Mouse (Mus musculus) neural tube, embryonic 15.5 days (tissue): Measurements from ENCODE around the gene 2310007B03Rik. TPM values are rescaled to one million over a fixed set of nuclear protein-coding genes. Genes with fewer than 3 reads are reported as not detected.
"Not testable (repeated sequence)": the region's sequence is repeated elsewhere in the genome, so short reads cannot be mapped to it uniquely, and the experiment has no call there.

ENCODE experiments used
- ATAC-seq: fragments of 200-750 bp; cut with Nextera tagmentation; 2 replicates; pipeline ENCODE4 v1.8.0; 2017; ENCODE audit warnings: mild to moderate bottlenecking, moderate TSS enrichment, moderate library complexity; ENCODE audit not compliant: low FRiP score
- H3K27ac ChIP-seq: fragments of 300-500 bp; sonication (generic); replicated peaks from 2 replicates; pipeline ENCODE4 v1.5.1; 2015; ENCODE audit warnings: mild to moderate bottlenecking, inconsistent platforms
- H3K27me3 ChIP-seq: fragments of 300-500 bp; sonication (generic); replicated peaks from 2 replicates; pipeline ENCODE4 v1.6.1; 2015; ENCODE audit warnings: inconsistent platforms
- H3K36me3 ChIP-seq: fragments of 300-500 bp; sonication (generic); 2 replicates; pipeline ENCODE4 v1.6.1; 2015; ENCODE audit warnings: inconsistent platforms
- H3K4me1 ChIP-seq: fragments of 300-500 bp; sonication (generic); 2 replicates; pipeline ENCODE4 v1.6.1; 2015; ENCODE audit warnings: inconsistent platforms
- H3K4me2 ChIP-seq: fragments of 300-500 bp; sonication (generic); 2 replicates; pipeline ENCODE4 v1.6.1; 2015; ENCODE audit warnings: inconsistent platforms, mild to moderate bottlenecking, moderate library complexity
- H3K4me3 ChIP-seq: fragments of 300-500 bp; sonication (generic); replicated peaks from 2 replicates; pipeline ENCODE4 v1.5.1; 2015; ENCODE audit warnings: mild to moderate bottlenecking, inconsistent platforms
- H3K9ac ChIP-seq: fragments of 300-500 bp; sonication (generic); replicated peaks from 2 replicates; pipeline ENCODE4 v1.6.1; 2015; ENCODE audit warnings: mild to moderate bottlenecking, inconsistent platforms
- H3K9me3 ChIP-seq: fragments of 300-500 bp; sonication (generic); replicated peaks from 2 replicates; pipeline ENCODE4 v1.6.1; 2016; ENCODE audit warnings: inconsistent platforms
- WGBS: fragments of 180-500 bp; shearing (Covaris S2); methylation state at CpG from one replicate; pipeline ENCODE4 v1.1.7; 2015; ENCODE audit warnings: mixed read lengths; 5-methylcytosine and 5-hydroxymethylcytosine counted together
- polyA plus RNA-seq: library from polyadenylated mRNA; unstranded; fragments of >200 nt; fragmentation: Nextera tagmentation; extraction: Ambion mirVana; gene quantifications from 2 replicates; pipeline ENCODE4 v1.2.1, GENCODE M21; 2015

2310007B03Rik gene
- 0.10 and 0.75 TPM in 2 replicates for polyA plus RNA-seq

DNA sequence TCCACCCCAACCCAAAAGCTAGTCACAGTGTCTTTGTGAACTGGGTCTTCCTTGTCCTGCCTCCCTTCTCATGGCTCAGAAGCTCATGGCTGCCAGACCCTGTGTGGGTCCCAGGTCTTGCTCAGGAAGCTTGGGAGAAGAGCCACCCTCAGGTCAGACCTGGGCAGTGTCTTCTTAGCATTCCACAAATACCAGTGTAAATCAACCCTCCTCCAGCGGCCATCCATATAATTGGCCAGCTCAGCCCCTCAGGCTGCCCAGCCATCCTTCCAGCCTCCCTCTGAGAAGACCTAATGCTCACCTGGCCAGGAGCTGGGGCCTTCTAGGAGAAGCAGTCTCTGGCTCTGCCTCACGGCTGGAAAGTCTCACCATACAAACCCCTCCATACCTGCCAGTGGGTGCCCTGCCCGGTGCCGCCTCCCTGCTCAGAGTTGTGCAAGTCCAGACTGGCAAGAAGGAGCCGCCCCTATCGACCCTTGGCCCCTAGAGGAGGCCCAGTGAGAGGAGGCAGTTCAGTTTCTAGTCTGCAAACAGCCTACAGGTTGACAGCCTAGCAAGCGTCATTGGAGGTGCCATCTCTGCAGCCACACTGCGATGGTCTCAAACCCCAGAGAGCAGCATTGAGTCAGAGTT is at the start of gene 2310007B03Rik:
Gene 2310007B03Rik (minus strand): TSS at position 448 of the 633 bp plus-strand sequence.
- H3K4me2 ChIP-seq: no peak within 1 kb of the TSS
- no peaks in the 10 kb centered on the region for H3K9me3 ChIP-seq
- no peak within 1 kb of the TSS for H3K27ac ChIP-seq
- no peaks in the 10 kb centered on the region for H3K36me3 ChIP-seq
- H3K9ac ChIP-seq: no peak within 1 kb of the TSS
- no peak within 1 kb of the TSS for H3K4me3 ChIP-seq
- H3K4me1 ChIP-seq: no peaks in the 10 kb centered on the region
- H3K27me3 ChIP-seq: no peaks in the 10 kb centered on the region
- ATAC-seq: no peak
- WGBS: 82% methylated on average over 8 of the region's 8 CpGs

DNA sequence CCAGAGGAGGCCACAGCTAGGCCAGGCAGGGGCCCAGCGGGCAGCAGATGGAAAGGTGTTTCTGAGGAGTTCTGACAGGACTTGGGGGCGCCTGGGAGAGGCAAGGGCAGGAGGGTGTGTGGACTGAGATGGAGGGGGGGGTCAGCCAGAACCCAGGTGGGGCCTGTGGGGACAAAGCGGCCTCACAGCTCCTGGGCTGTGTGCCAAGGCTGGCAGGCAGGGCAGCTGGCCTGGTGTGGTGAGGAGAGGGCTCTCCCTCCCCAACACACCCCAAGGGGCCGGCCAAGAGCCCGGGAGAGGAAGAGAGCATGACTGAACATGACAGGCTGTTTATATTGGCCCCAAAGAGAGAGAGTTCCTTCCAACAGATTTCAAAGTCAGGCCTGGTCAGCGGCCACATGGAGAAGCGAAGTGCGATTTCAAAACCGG is 49.5 kb upstream of the 2310007B03Rik start:
- peak overlapping the region; percentile 63 for H3K27ac ChIP-seq
- no peak overlapping the region for H3K4me3 ChIP-seq
- no peak overlapping the region for H3K4me2 ChIP-seq
- no peaks in the 10 kb centered on the region for H3K9me3 ChIP-seq
- no peak overlapping the region for H3K9ac ChIP-seq
- 38% methylated on average over 9 of the region's 9 CpGs for WGBS
- H3K27me3 ChIP-seq: no peaks in the 10 kb centered on the region
- peaks cover 33% of the 10 kb centered on the region for H3K4me1 ChIP-seq
- ATAC-seq: peak; percentile 40
- H3K36me3 ChIP-seq: no peaks in the 10 kb centered on the region

DNA sequence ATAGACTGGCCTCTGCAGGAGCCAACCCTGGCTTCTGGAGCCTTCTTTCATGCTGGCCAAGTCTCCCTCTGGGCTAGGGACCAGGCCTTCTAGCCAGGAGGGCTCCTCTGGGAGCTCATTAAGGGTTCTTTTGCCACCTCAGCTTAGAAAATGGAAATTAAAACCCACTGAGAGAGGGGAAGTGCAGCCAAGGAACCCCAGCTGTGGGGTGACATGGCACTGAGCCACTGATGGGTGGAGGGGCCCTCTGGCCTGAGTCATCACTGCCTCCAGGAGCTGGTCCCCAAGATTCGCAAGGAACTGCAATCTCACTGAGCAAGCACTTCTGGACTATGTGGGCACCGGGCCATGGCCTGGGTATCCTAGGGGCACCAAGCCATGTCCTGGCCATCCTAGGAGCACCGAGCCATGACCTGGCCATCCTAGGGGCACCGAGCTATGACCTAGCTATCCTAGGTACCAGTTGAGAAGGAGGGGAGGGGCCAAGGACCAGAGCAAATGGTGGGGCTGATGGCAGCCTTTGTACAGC is 46.9 kb upstream of the 2310007B03Rik start:
- Histone ChIP-seq H3K36me3 (no peaks in the 10 kb centered on the region), H3K27me3 (no peaks in the 10 kb centered on the region), H3K4me1 (peaks cover 31% of the 10 kb centered on the region), H3K9me3 (no peaks in the 10 kb centered on the region), H3K9ac (no peak overlapping the region), H3K27ac (no peak overlapping the region), H3K4me3 (no peak overlapping the region), H3K4me2 (no peak overlapping the region)
- 91% methylated on average over 4 of the region's 4 CpGs for WGBS
- ATAC-seq: no peak

DNA sequence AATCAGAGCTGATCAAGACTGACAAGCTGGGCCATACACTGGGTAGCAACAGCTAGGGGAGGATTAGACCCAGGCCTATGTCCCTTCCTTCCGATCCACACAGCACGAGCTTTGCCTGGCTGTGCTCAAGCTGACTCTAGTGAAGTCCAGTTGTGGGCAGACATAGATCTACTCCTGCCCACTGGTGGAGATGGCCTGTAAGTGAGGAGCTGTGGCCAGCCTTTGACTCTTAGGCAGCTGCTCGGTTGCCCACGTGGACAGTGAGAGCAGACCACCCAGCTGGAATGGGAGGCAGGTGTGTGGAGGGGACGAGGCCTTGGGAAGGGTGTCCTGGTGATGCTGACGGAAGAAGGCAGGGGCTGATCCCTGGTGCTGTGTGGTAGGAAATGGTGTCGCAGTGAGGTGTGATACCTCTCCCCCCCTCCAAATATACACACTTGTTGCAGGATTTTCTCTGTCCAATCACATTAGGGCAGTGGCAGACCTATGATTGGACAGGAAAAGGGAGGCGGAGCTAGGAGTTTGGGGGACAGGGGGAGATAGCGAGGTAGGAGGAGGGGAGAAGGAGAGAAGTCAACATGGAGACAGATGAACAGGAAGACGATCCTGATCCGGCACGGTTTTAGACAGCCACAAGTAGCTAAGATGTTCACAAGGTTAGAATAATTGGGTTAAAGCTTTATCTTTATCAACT is 45.7 kb upstream of the 2310007B03Rik start:
- no peak for ATAC-seq
- Histone ChIP-seq H3K4me1 (peaks cover 24% of the 10 kb centered on the region), H3K9me3 (no peaks in the 10 kb centered on the region), H3K36me3 (no peaks in the 10 kb centered on the region), H3K9ac (no peak overlapping the region), H3K27ac (no peak overlapping the region), H3K27me3 (no peaks in the 10 kb centered on the region), H3K4me3 (no peak overlapping the region), H3K4me2 (no peak overlapping the region)
- 63% methylated on average over 12 of the region's 12 CpGs for WGBS

DNA sequence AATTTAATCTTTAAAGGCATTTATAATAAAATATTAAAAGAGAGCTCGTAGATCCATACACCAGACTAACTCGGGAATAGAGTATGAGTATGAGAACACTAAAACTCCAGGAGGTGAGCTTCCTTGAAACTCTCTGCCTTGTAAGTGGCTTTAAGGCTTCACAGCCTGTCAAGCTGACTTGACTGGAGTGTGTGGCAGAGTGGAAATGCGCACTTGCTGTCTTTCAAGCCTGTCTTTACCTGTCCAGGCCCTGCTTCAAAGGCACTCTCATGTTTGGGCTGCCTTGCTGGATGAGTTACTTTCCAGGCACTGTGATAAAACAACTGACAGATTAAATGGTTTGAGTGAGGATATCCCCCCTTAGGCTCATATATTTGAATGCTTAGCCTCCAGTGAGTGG is 37.2 kb upstream of the 2310007B03Rik start:
- H3K36me3 ChIP-seq: no peaks in the 10 kb centered on the region
- no peaks in the 10 kb centered on the region for H3K27me3 ChIP-seq
- no peak overlapping the region for H3K4me2 ChIP-seq
- WGBS: 86% methylated on average over 3 of the region's 3 CpGs
- H3K4me1 ChIP-seq: no peaks in the 10 kb centered on the region
- H3K4me3 ChIP-seq: no peak overlapping the region
- no peaks in the 10 kb centered on the region for H3K9me3 ChIP-seq
- no peak overlapping the region for H3K9ac ChIP-seq
- no peak for ATAC-seq
- H3K27ac ChIP-seq: no peak overlapping the region

DNA sequence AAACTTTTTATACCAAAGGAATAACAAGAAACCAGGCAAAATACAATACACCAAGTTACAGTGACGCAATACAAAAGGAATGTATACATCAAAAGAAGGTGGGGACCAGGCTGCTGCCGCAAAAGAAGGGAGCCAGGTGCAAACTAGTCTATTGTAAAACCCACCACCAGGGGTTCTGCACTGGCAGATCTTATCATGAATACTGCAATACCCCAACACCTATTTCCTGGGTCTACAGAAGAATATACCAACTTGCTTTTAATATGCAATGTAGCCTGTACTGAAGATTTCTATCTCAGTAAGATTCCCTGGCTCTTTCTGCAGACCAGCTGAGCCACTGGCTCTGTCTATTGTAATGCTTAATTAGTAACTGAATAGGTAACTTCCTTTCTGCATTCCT is 36.7 kb upstream of the 2310007B03Rik start:
- WGBS: 87% methylated on average over 2 of the region's 2 CpGs
- not testable (repeated sequence) for H3K4me3 ChIP-seq, H3K27me3 ChIP-seq, H3K4me2 ChIP-seq, H3K36me3 ChIP-seq, H3K9ac ChIP-seq, ATAC-seq, H3K9me3 ChIP-seq, H3K27ac ChIP-seq, H3K4me1 ChIP-seq

DNA sequence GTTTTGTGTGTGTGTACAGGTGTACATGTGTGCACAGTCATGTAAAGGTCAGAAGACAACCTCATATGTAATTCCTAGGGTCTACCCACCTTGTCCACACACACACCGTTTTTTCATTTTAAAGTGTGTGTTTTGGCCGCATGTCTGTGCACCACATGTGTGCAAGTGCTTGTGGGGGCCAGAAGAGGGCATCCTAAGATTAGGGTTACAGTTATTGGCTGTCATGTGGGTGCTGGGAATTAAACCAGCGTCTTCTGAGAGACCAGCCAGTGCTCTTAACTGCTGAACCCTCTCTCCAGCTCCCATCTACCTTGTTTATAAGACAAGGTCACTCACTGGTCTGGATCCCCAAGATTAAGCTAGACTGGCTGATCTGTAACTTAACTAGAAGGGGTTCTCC is 34.2 kb upstream of the 2310007B03Rik start:
- H3K4me3 ChIP-seq: no peak overlapping the region
- H3K9ac ChIP-seq: no peak overlapping the region
- ATAC-seq: no peak
- WGBS: 83% methylated on average over 3 of the region's 3 CpGs
- no peak overlapping the region for H3K27ac ChIP-seq
- H3K4me1 ChIP-seq: no peaks in the 10 kb centered on the region; the same call in 1 of the 2 replicates
- no peaks in the 10 kb centered on the region for H3K9me3 ChIP-seq
- H3K27me3 ChIP-seq: peaks cover 13% of the 10 kb centered on the region
- H3K4me2 ChIP-seq: no peak overlapping the region
- H3K36me3 ChIP-seq: no peaks in the 10 kb centered on the region

DNA sequence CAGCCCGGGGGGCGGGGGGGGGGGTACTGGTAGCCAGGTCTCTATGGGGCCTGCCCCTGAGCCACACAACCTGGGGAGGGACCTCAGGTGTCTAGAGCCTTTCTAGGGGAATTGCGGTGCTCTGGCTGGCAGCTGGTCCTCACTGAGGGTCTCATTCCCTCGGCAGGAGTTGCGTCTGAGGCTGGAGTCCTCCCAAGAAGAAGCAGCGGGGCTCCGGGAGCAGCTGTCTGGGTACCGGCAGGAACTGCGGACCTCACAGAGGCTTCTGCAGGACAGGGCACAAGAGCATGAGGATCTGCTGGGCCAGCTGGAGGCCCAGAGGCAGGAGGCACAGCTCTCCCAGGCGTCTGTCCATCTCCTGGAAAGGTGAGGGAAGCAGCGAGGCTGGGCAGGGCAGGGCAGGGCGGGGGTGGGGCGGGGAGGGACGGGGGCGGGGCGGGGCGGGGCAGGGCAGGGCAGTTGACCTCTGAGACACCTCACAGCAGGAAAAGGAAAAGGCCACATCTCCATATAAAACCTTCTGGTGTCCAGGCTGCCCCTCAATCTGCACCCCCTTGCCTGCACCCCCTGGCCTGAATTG is 30.1 kb upstream of the 2310007B03Rik start:
- no peaks in the 10 kb centered on the region for H3K36me3 ChIP-seq
- no peaks in the 10 kb centered on the region; the same call in 1 of the 2 replicates for H3K4me1 ChIP-seq
- no peak overlapping the region for H3K4me2 ChIP-seq
- H3K27me3 ChIP-seq: peaks cover 18% of the 10 kb centered on the region
- WGBS: 4% methylated on average over 12 of the region's 17 CpGs
- H3K9me3 ChIP-seq: no peaks in the 10 kb centered on the region
- no peak overlapping the region for H3K27ac ChIP-seq
- no peak for ATAC-seq
- no peak overlapping the region for H3K4me3 ChIP-seq
- H3K9ac ChIP-seq: no peak overlapping the region

DNA sequence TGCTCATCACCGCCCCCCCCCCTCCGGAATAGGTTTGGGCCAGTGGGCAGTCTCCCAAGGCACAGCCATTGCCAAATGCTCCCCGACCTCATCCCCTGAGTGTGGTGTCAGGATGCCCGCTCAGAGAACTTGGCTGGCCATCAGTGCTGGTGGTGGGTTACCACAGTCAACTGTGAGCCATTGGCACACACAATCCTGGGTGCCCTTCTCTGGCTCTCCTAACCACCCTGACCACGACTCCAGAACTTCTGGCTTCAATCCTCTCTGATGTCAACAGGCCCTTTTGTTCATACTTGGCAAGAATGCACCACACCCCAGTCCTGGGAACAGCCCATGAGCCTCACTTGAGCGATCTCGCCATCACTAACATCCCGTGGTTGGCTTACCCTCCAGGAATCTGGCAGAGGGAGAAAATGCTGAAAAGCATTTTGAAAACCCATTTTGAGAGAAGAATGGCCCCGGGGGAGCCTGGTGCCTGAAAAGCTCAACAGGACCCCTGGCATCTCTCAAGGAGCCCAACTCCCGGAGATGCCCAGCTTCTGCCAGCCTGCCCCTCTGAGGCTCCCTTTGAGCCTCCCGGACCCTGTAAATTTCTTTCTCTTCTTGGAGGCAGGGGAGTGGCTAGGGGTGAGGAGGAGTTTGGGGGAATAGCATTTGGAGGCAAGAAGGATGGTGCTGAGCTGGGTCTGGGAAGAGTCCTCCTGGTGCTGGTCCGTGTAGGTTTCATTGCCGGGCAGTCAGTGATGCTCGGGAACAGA is 23.5 kb upstream of the 2310007B03Rik start:
- no peaks in the 10 kb centered on the region for H3K36me3 ChIP-seq
- no peaks in the 10 kb centered on the region for H3K27me3 ChIP-seq
- no peak overlapping the region for H3K4me2 ChIP-seq
- no peak overlapping the region for H3K27ac ChIP-seq
- no peak overlapping the region for H3K9ac ChIP-seq
- H3K4me1 ChIP-seq: 0 out of 2 replicates have a peak, but pooled peaks cover 6% of the 10 kb centered on the region
- WGBS: 69% methylated on average over 14 of the region's 14 CpGs
- no peaks in the 10 kb centered on the region for H3K9me3 ChIP-seq
- ATAC-seq: peak; percentile 65; the same call in 1 of the 2 replicates
- no peak overlapping the region for H3K4me3 ChIP-seq

DNA sequence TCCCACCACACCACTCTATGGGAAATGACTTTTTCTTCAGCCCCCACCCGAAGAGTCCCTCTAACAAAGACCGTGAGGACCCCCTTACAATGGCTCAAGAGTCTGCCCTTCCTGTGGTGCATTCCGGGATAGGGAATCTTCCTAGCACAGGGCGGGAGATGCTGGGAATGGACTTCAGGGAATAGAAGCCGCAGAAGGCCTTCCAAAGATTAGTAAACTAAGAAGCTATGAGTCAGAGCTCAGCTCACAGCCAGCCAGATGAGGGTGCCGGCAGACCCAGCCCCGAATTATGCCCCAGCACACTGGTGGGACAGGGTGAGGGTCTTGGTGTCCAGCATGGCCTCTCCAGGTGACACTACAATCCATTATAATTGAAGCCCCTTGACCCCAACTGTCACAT is 21.5 kb upstream of the 2310007B03Rik start:
- no peak for ATAC-seq
- H3K9ac ChIP-seq: no peak overlapping the region
- H3K27ac ChIP-seq: no peak overlapping the region
- no peaks in the 10 kb centered on the region for H3K36me3 ChIP-seq
- H3K9me3 ChIP-seq: no peaks in the 10 kb centered on the region
- H3K4me2 ChIP-seq: no peak overlapping the region
- H3K4me1 ChIP-seq: 0 out of 2 replicates have a peak, but pooled peaks cover 6% of the 10 kb centered on the region
- H3K27me3 ChIP-seq: no peaks in the 10 kb centered on the region; the same call in 1 of the 2 replicates
- 91% methylated on average over 7 of the region's 7 CpGs for WGBS
- H3K4me3 ChIP-seq: no peak overlapping the region
